Mouse (Mus musculus) hindbrain, embryonic 15.5 days (tissue): ENCODE results near the gene Coq10b. TPM values are rescaled to one million over a fixed set of nuclear protein-coding genes. Genes with fewer than 3 reads are reported as not detected.
A peak's percentile ranks its signal among the peaks of the same experiment; 100 is the strongest.
"Not testable (repeated sequence)": the region's sequence is repeated elsewhere in the genome, so short reads cannot be mapped to it uniquely, and the experiment has no call there.

Experiments
- ATAC-seq: fragments of 200-750 bp; cut with Nextera tagmentation; 2 replicates; pipeline ENCODE4 v1.8.0; 2017; ENCODE audit warnings: low read depth, moderate number of reproducible peaks, moderate TSS enrichment; ENCODE audit not compliant: low FRiP score
- H3K27ac ChIP-seq: fragments of 300-500 bp; sonication (generic); replicated peaks from 2 replicates; pipeline ENCODE4 v1.5.1; 2015; ENCODE audit warnings: mild to moderate bottlenecking, inconsistent platforms
- H3K27me3 ChIP-seq: fragments of 300-500 bp; sonication (generic); 2 replicates; pipeline ENCODE4 v1.6.1; 2015; ENCODE audit warnings: control low read depth, inconsistent platforms
- H3K36me3 ChIP-seq: fragments of 300-500 bp; sonication (generic); 2 replicates; pipeline ENCODE4 v1.6.1; 2015; ENCODE audit warnings: control low read depth, inconsistent platforms
- H3K4me1 ChIP-seq: fragments of 300-500 bp; sonication (generic); replicated peaks from 2 replicates; pipeline ENCODE4 v1.6.1; 2015; ENCODE audit warnings: control low read depth, inconsistent platforms
- H3K4me2 ChIP-seq: fragments of 300-500 bp; sonication (generic); 2 replicates; pipeline ENCODE4 v1.6.1; 2015; ENCODE audit warnings: moderate library complexity, mild to moderate bottlenecking, inconsistent platforms
- H3K4me3 ChIP-seq: fragments of 300-500 bp; sonication (generic); 2 replicates; pipeline ENCODE4 v1.5.1; 2015; ENCODE audit warnings: mild to moderate bottlenecking, inconsistent platforms
- H3K9ac ChIP-seq: fragments of 300-500 bp; sonication (generic); 2 replicates; pipeline ENCODE4 v1.6.1; 2015; ENCODE audit warnings: inconsistent platforms
- H3K9me3 ChIP-seq: fragments of 300-500 bp; sonication (generic); 2 replicates; pipeline ENCODE4 v1.6.1; 2016; ENCODE audit warnings: control low read depth, inconsistent platforms
- WGBS: fragments of 180-500 bp; shearing (Covaris S2); methylation state at CpG from one replicate; pipeline ENCODE4 v1.1.7; 2015; 5-methylcytosine and 5-hydroxymethylcytosine counted together
- polyA plus RNA-seq: library from polyadenylated mRNA; unstranded; fragments of >200 nt; fragmentation: Nextera tagmentation; extraction: Ambion mirVana; gene quantifications from 2 replicates; pipeline ENCODE4 v1.2.1, GENCODE M21; 2015

The Coq10b gene
- polyA plus RNA-seq, 1 experiment from 2014 or later = 29.2 TPM

GRCm38 (mm10) chr1:55031026-55031779 is 21.4 kb upstream of the Coq10b start:
- no peak for ATAC-seq
- H3K27ac ChIP-seq = no peak overlapping the region
- no peak overlapping the region for H3K4me2 ChIP-seq
- no peak overlapping the region for H3K9ac ChIP-seq
- no peaks in the 10 kb centered on the region; the same call in 1 of the 2 replicates for H3K4me1 ChIP-seq
- H3K27me3 ChIP-seq = no peaks in the 10 kb centered on the region
- no peaks in the 10 kb centered on the region for H3K9me3 ChIP-seq
- no peaks in the 10 kb centered on the region for H3K36me3 ChIP-seq
- no peak overlapping the region for H3K4me3 ChIP-seq

- Histone ChIP-seq H3K9me3 (no peaks in the 10 kb centered on the region), H3K4me1 (no peaks in the 10 kb centered on the region), H3K9ac (no peak overlapping the region), H3K27me3 (no peaks in the 10 kb centered on the region), H3K27ac (no peak overlapping the region), H3K4me2 (no peak overlapping the region), H3K36me3 (no peaks in the 10 kb centered on the region), H3K4me3 (no peak overlapping the region)
- WGBS = 86% methylated on average over 1 of the region's 1 CpGs
- ATAC-seq = no peak
Observed at GRCm38 (mm10) chr1:55039944-55040343, 12.6 kb upstream of the Coq10b start.

DNA sequence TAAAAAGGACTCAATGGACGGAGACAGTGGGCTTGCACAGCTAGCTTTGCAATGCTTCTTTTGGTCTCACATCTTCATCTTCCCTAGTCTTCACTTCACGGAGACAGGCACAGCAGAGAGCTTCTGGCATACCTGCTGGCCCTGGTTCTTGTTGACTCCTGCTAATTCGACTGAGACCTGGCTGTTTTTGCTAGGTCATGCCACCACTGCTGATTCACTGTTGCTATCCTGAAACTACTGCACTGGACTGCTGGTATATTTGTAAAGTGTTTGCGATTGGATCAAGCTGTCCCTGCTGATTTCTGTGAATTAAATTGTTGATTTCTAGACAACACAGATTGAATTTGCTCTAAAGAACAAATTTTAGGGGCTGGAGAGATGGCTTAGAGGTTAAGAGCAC is 10.9 kb upstream of the Coq10b start:
- Histone ChIP-seq H3K27ac (no peak overlapping the region), H3K4me3 (no peak overlapping the region), H3K36me3 (no peaks in the 10 kb centered on the region), H3K4me1 (no peaks in the 10 kb centered on the region), H3K27me3 (no peaks in the 10 kb centered on the region), H3K4me2 (no peak overlapping the region), H3K9me3 (no peaks in the 10 kb centered on the region), H3K9ac (no peak overlapping the region)
- WGBS = 92% methylated on average over 4 of the region's 4 CpGs
- no peak for ATAC-seq

DNA sequence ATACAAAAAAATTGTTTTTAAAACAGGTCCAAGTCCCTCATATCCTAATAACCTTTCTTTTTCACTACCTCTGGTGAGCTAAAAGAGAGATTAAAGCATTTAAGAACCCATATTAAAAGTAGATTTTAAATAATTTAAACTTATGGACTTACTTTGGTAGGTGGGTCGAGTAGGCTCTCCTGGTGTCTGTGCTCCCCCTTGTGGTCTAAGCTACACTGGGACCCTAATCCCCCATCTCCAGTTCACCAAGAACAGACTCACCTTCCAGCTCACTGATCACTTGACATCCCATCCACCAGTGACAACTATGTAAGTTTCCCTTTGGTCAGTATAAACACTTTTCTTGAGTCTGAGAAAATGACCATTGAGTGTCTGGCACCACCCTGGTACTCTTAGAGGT is 10.3 kb upstream of the Coq10b start:
- no peak overlapping the region for H3K27ac ChIP-seq
- H3K4me2 ChIP-seq = no peak overlapping the region
- no peaks in the 10 kb centered on the region for H3K4me1 ChIP-seq
- H3K9me3 ChIP-seq = no peaks in the 10 kb centered on the region
- no peak overlapping the region for H3K4me3 ChIP-seq
- WGBS = 59% methylated on average over 1 of the region's 1 CpGs
- no peaks in the 10 kb centered on the region for H3K27me3 ChIP-seq
- no peak for ATAC-seq
- no peak overlapping the region for H3K9ac ChIP-seq
- H3K36me3 ChIP-seq = no peaks in the 10 kb centered on the region

GRCm38 (mm10) chr1:55043164-55043563 is 9.4 kb upstream of the Coq10b start:
- WGBS = 84% methylated on average over 3 of the region's 3 CpGs
- no peak for ATAC-seq
- Histone ChIP-seq H3K27me3 (no peaks in the 10 kb centered on the region), H3K4me3 (no peak overlapping the region), H3K27ac (no peak overlapping the region), H3K9me3 (no peaks in the 10 kb centered on the region), H3K4me1 (no peaks in the 10 kb centered on the region), H3K9ac (no peak overlapping the region), H3K4me2 (no peak overlapping the region), H3K36me3 (no peaks in the 10 kb centered on the region)

DNA sequence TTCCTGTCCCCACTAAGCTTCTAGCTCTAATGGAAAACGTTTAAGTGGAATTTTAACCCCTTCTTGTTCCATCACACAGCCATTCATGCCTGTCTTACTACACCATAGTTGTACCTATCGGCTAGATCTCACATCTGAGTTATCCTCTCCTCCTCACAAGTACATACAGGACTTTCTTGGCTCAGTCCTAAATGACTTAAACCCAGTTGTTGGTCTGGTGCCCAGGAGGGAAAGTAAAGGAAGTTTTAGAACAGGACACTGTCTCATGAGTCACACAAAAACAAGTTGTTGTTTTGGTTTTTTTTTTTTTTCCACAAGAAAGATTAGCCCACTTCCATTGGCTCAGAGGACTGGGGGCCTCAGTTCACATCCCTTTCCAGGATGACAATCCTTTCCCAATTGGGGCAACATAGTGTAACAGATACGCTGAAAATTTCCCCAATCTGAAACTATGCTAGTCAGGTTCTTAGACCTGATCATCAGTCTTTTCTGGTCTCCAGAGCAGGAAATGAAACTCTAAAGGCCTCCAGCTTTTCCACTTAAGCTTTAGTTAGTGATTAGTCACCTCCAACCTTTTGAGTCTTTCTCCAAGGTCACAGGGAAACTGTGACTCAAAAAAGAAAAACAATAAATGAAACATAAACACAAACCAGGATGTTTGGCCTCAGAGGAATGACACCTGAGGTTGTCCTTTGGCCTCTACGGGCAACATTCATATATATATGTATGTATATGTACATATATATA is 3.6 kb upstream of the Coq10b start:
- WGBS = 69% methylated on average over 4 of the region's 4 CpGs
- no peak for ATAC-seq
- Histone ChIP-seq H3K27me3 (0 out of 2 replicates have a peak, but pooled peaks cover 6% of the 10 kb centered on the region), H3K4me3 (no peak overlapping the region), H3K27ac (no peak overlapping the region), H3K4me1 (peaks cover 12% of the 10 kb centered on the region), H3K4me2 (no peak overlapping the region), H3K9me3 (no peaks in the 10 kb centered on the region), H3K36me3 (no peaks in the 10 kb centered on the region), H3K9ac (no peak overlapping the region)

GRCm38 (mm10) chr1:55051671-55052070 is 899 bp upstream of the Coq10b start:
- ATAC-seq = no peak
- Histone ChIP-seq H3K27me3 (0 out of 2 replicates have a peak, but pooled peaks cover 6% of the 10 kb centered on the region), H3K4me2 (peak overlapping the region; percentile 95), H3K9me3 (no peaks in the 10 kb centered on the region), H3K36me3 (no peaks in the 10 kb centered on the region), H3K4me1 (peaks cover 17% of the 10 kb centered on the region), H3K9ac (no peak overlapping the region), H3K4me3 (peak overlapping the region; percentile 86), H3K27ac (peak overlapping the region; percentile 87; the same call in 1 of the 2 replicates)
- 77% methylated on average over 3 of the region's 3 CpGs for WGBS

GRCm38 (mm10) chr1:55053005-55053404 is 435 bp downstream of the Coq10b start:
- H3K27me3 ChIP-seq = 0 out of 2 replicates have a peak, but pooled peaks cover 6% of the 10 kb centered on the region
- H3K4me3 ChIP-seq = peak overlapping the region; percentile 86
- no peak; the same call in 1 of the 2 replicates for ATAC-seq
- no peaks in the 10 kb centered on the region for H3K9me3 ChIP-seq
- H3K4me1 ChIP-seq = peaks cover 17% of the 10 kb centered on the region
- peak overlapping the region; percentile 95 for H3K4me2 ChIP-seq
- H3K9ac ChIP-seq = peak overlapping the region; percentile 69
- under 1% methylated on average over 42 of the region's 42 CpGs for WGBS
- H3K27ac ChIP-seq = peak overlapping the region; percentile 82
- no peaks in the 10 kb centered on the region for H3K36me3 ChIP-seq

DNA sequence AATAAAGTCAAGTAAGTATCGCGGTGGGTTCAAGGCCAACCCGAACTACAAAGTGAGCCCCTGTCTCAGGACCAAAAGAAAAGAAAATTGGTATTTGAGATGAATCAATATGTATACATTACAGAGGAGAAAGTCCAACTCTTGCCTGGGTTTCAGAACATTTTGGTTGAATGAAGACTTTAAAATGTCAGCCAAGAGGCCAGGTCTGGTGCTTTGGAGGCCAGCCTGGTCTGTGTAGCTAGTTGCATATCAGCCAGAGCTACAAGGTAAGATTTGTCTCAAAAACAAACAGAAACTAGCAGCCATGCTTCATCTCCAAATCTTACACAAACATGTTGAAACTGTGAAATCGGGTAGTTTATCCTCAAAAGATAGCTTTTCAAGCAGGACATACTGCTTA is 1.0 kb downstream of the Coq10b start:
- Histone ChIP-seq H3K9me3 (no peaks in the 10 kb centered on the region), H3K4me2 (peak overlapping the region; percentile 95), H3K4me1 (peaks cover 17% of the 10 kb centered on the region), H3K27me3 (0 out of 2 replicates have a peak, but pooled peaks cover 6% of the 10 kb centered on the region), H3K4me3 (peak overlapping the region; percentile 86), H3K9ac (no peak overlapping the region), H3K27ac (no peak overlapping the region), H3K36me3 (no peaks in the 10 kb centered on the region)
- WGBS = 75% methylated on average over 4 of the region's 4 CpGs
- no peak for ATAC-seq

DNA sequence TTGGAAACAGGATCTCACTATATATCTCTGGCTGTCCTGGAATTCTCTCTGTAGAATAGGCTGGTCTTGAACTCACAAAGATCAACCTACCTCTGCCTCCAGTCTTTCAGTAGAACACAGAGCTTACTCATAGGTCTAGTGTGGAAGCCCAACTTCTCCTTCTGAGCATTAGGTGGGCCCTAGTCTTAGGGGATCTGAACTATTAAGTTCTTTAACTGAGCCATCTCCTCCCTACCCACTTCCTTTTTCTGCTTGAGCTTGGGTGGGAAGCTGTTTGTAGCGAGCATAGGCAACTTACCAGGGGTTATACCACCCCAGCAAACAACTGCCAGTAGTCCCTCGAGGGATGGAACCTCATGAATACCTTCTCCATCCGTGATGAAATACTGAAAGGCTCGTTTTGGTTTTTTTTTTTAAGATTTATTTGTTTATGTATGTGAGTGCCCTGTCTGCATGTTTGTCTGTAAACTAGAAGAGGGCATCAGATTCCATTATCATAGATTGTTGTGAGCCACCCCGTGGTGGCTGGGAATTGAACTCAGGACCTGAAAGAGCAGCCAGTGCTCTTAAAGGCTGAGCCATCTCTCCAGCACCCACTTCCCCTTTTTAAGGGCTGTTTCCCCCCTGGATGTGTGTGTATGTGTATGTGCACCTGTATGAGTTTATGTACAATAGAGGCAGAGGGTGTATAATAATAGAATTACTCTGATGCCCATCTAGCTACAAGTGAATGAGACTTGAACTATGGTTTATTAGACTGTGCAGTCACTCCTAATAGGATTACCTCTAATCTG is 2.9 kb downstream of the Coq10b start:
- WGBS = 87% methylated on average over 5 of the region's 5 CpGs

DNA sequence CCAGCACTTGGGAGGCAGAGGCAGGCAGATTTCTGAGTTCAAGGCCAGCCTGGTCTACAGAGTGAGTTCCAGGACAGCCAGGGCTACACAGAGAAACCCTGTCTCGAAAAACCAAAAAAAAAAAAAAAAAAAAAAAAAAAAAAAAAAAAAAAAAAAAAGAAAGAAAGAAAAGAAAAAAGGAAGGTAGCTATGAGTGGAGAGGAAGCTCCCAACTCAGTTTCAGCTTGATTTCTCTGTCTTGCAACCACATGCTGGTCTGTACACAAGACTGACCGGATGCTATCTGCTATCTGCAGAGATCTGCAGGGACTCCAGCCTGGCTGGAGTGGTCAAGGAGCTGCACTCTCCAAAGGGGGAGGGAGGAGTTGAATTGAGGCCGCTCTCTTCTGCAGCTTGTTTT is 5.8 kb downstream of the Coq10b start:
- not testable (repeated sequence) for H3K27ac ChIP-seq, H3K9ac ChIP-seq, H3K36me3 ChIP-seq, H3K4me3 ChIP-seq, H3K4me2 ChIP-seq, H3K27me3 ChIP-seq, ATAC-seq, H3K9me3 ChIP-seq
- H3K4me1 ChIP-seq = peaks cover 11% of the 10 kb centered on the region
- WGBS = 84% methylated on average over 2 of the region's 3 CpGs

More for the DNA sequence above, 2.9 kb downstream of the Coq10b start:
- Histone ChIP-seq H3K4me1 (peaks cover 17% of the 10 kb centered on the region), H3K9me3 (no peaks in the 10 kb centered on the region), H3K27ac (no peak overlapping the region), H3K4me2 (no peak overlapping the region), H3K4me3 (no peak overlapping the region), H3K36me3 (no peaks in the 10 kb centered on the region), H3K27me3 (0 out of 2 replicates have a peak, but pooled peaks cover 6% of the 10 kb centered on the region), H3K9ac (no peak overlapping the region)
- no peak for ATAC-seq

DNA sequence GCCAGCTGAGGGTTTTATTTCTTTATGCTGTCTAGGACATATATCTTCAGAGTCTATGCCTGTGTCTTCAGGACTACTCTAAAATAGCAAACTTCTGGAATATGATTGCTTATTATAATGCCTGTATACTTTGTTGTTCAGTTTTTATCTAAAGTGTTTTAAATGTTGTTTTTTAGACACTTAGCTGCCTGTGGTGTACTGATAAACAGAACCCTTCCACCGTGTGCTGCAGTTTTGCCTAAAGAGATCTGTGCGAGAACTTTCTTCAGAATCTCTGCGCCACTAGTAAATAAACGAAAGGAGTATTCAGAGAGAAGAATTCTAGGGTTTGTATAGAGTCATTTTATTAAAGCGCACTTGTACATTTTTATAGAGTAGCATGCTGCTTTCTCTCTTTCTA is 8.5 kb downstream of the Coq10b start:
- H3K4me3 ChIP-seq = no peak overlapping the region
- H3K27ac ChIP-seq = no peak overlapping the region
- no peak for ATAC-seq
- H3K27me3 ChIP-seq = no peaks in the 10 kb centered on the region
- H3K4me1 ChIP-seq = no peaks in the 10 kb centered on the region
- H3K4me2 ChIP-seq = no peak overlapping the region
- H3K9me3 ChIP-seq = no peaks in the 10 kb centered on the region
- H3K9ac ChIP-seq = no peak overlapping the region
- WGBS = 94% methylated on average over 5 of the region's 5 CpGs
- H3K36me3 ChIP-seq = peaks cover 7% of the 10 kb centered on the region; the same call in 1 of the 2 replicates
